Mouse (Mus musculus): ENCODE measurements at regions not wholly inside any gene's neighbourhood (a gene's known extent, or its start where the extent isn't known, plus 50 kb on each side); places are given as distances from the start of the nearest gene placed in this dataset.

- TF ChIP-seq CTCF (IDR thresholded peaks at IDR 0.05; ENCODE audit: extremely low read depth, insufficient read length, insufficient replicate concordance, low read depth, low read length) = no peak
- no peak for TF ChIP-seq POLR2A (IDR thresholded peaks at IDR 0.05; ENCODE audit: low read depth, low read length)
These were observed 149.4 kb downstream of the Dyrk2 start for GRCm38 (mm10) chr10:118720630-118721029.
